Mouse (Mus musculus) limb, embryonic 13.5 days (tissue): Measurements from ENCODE around the gene Nfu1. TPM values are rescaled to one million over a fixed set of nuclear protein-coding genes. Genes with fewer than 3 reads are reported as not detected.
A peak's percentile ranks its signal among the peaks of the same experiment; 100 is the strongest.
"Not testable (repeated sequence)": the region's sequence is repeated elsewhere in the genome, so short reads cannot be mapped to it uniquely, and the experiment has no call there.

ENCODE experiments used
- ATAC-seq: fragments of 200-750 bp; cut with Nextera tagmentation; 2 replicates; pipeline ENCODE4 v1.8.0; 2017; ENCODE audit warnings: low read depth, moderate number of reproducible peaks, moderate TSS enrichment; ENCODE audit not compliant: low FRiP score
- H3K27ac ChIP-seq: fragments of 300-500 bp; sonication (generic); 2 replicates; pipeline ENCODE4 v1.5.1; 2015; ENCODE audit warnings: inconsistent platforms, mild to moderate bottlenecking, moderate library complexity
- H3K27me3 ChIP-seq: fragments of 300-500 bp; sonication (generic); 2 replicates; pipeline ENCODE4 v1.6.1; 2015; ENCODE audit warnings: mild to moderate bottlenecking, inconsistent platforms
- H3K36me3 ChIP-seq: fragments of 300-500 bp; sonication (generic); 2 replicates; pipeline ENCODE4 v1.6.1; 2015; ENCODE audit warnings: inconsistent platforms, mild to moderate bottlenecking, moderate library complexity
- H3K4me1 ChIP-seq: fragments of 300-500 bp; sonication (generic); 2 replicates; pipeline ENCODE4 v1.6.1; 2015; ENCODE audit warnings: inconsistent platforms
- H3K4me2 ChIP-seq: fragments of 300-500 bp; sonication (generic); replicated peaks from 2 replicates; pipeline ENCODE4 v1.6.1; 2015; ENCODE audit warnings: inconsistent platforms, mild to moderate bottlenecking, moderate library complexity
- H3K4me3 ChIP-seq: fragments of 300-500 bp; sonication (generic); 2 replicates; pipeline ENCODE4 v1.5.1; 2015; ENCODE audit warnings: moderate library complexity, mild to moderate bottlenecking, inconsistent platforms
- H3K9ac ChIP-seq: fragments of 300-500 bp; sonication (generic); 2 replicates; pipeline ENCODE4 v1.6.1; 2015; ENCODE audit warnings: mild to moderate bottlenecking, inconsistent platforms
- H3K9me3 ChIP-seq: fragments of 300-500 bp; sonication (generic); 2 replicates; pipeline ENCODE4 v1.6.1; 2016; ENCODE audit warnings: inconsistent platforms
- WGBS: fragments of 180-500 bp; shearing (Covaris S2); methylation state at CpG from one replicate; pipeline ENCODE4 v1.1.7; 2015; 5-methylcytosine and 5-hydroxymethylcytosine counted together
- polyA plus RNA-seq: library from polyadenylated mRNA; unstranded; fragments of >200 nt; fragmentation: Nextera tagmentation; extraction: Ambion mirVana; gene quantifications from 2 replicates; pipeline ENCODE4 v1.2.1, GENCODE M21; 2015

Gene Nfu1
- polyA plus RNA-seq, 1 experiment from 2014 or later = 105 TPM

GRCm38 (mm10) chr6:87048712-87049111, 39.7 kb downstream of the Nfu1 start:
- not testable (repeated sequence) for H3K4me2 ChIP-seq, H3K27me3 ChIP-seq, H3K9me3 ChIP-seq, H3K4me3 ChIP-seq, ATAC-seq, H3K27ac ChIP-seq, H3K9ac ChIP-seq
- Histone ChIP-seq H3K4me1 (peaks cover 12% of the 10 kb centered on the region), H3K36me3 (peaks cover 46% of the 10 kb centered on the region)
- WGBS = 93% methylated on average over 7 of the region's 7 CpGs

GRCm38 (mm10) chr6:87051886-87052425, 42.9 kb downstream of the Nfu1 start:
- no peak for ATAC-seq
- WGBS = 92% methylated on average over 10 of the region's 10 CpGs

GRCm38 (mm10) chr6:87054193-87054592, 45.2 kb downstream of the Nfu1 start:
- Histone ChIP-seq H3K27me3 (no peaks in the 10 kb centered on the region), H3K9ac (no peak overlapping the region), H3K36me3 (peaks cover 81% of the 10 kb centered on the region), H3K4me2 (no peak overlapping the region), H3K4me3 (no peak overlapping the region), H3K4me1 (no peaks in the 10 kb centered on the region), H3K9me3 (no peaks in the 10 kb centered on the region), H3K27ac (no peak overlapping the region)
- WGBS = 94% methylated on average over 8 of the region's 8 CpGs
- no peak for ATAC-seq

More at GRCm38 (mm10) chr6:87051886-87052425, 42.9 kb downstream of the Nfu1 start:
- Histone ChIP-seq H3K4me3 (no peak overlapping the region), H3K27ac (no peak overlapping the region), H3K36me3 (peaks cover 74% of the 10 kb centered on the region), H3K4me1 (no peaks in the 10 kb centered on the region), H3K4me2 (no peak overlapping the region), H3K9ac (no peak overlapping the region), H3K9me3 (no peaks in the 10 kb centered on the region), H3K27me3 (no peaks in the 10 kb centered on the region)

DNA sequence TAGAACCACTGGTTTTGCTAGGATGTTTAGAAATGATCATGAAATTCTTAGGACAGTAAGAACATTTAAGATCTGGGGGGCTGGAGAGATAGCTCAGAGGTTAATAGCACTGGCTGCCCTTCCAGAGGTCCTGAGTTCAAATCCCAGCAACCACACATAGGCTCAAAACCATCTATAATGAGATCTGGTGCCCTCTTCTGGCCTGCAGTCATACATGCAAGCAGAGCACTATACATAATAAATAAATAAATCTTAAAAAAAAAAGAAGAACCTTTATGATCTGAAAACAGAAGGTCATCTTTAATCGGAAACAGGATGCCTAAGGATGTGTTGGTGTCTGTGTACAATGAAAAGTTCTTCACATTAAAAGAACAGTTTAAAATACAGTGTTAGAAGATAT, 50.7 kb downstream of the Nfu1 start:
- Histone ChIP-seq H3K27ac (no peak overlapping the region), H3K4me2 (no peak overlapping the region), H3K9me3 (no peaks in the 10 kb centered on the region), H3K9ac (no peak overlapping the region), H3K4me1 (no peaks in the 10 kb centered on the region), H3K27me3 (no peaks in the 10 kb centered on the region), H3K36me3 (peaks cover 94% of the 10 kb centered on the region), H3K4me3 (no peak overlapping the region)
- WGBS = 98% methylated on average over 1 of the region's 1 CpGs
- no peak for ATAC-seq

DNA sequence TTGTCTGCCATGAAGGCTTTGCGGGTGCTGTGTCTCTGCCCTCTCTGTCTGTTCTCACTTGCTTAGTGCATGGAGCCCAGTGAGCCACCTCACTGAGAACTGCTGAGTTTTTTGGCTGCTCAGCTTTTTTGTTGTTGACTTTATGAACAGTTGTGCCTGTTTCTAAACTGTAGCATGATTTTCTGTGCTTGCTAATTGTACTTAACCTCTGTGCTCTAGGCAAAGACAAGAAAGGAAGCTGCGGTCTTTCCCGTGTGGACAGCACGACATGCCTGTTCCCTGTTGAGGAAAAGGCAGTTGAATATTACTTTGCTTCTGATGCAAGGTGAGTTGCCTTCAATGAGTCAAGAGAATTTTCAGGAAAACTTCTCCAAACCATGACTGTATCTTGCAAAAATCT, 54.5 kb downstream of the Nfu1 start:
- WGBS = 92% methylated on average over 4 of the region's 4 CpGs
- no peak for ATAC-seq
- no peaks in the 10 kb centered on the region for H3K4me1 ChIP-seq
- peaks cover 93% of the 10 kb centered on the region for H3K36me3 ChIP-seq
- H3K4me3 ChIP-seq = no peak overlapping the region
- no peaks in the 10 kb centered on the region for H3K27me3 ChIP-seq
- no peaks in the 10 kb centered on the region for H3K9me3 ChIP-seq
- no peak overlapping the region for H3K9ac ChIP-seq
- no peak overlapping the region for H3K4me2 ChIP-seq
- no peak overlapping the region for H3K27ac ChIP-seq

GRCm38 (mm10) chr6:87068209-87068608, 59.2 kb downstream of the Nfu1 start:
- H3K36me3 ChIP-seq = peaks cover 95% of the 10 kb centered on the region
- ATAC-seq = no peak
- H3K4me1 ChIP-seq = peaks cover 11% of the 10 kb centered on the region; the same call in 1 of the 2 replicates
- H3K4me3 ChIP-seq = no peak overlapping the region
- H3K27ac ChIP-seq = no peak overlapping the region
- H3K9me3 ChIP-seq = no peaks in the 10 kb centered on the region
- no peaks in the 10 kb centered on the region for H3K27me3 ChIP-seq
- H3K9ac ChIP-seq = no peak overlapping the region
- WGBS = 90% methylated on average over 2 of the region's 2 CpGs
- H3K4me2 ChIP-seq = no peak overlapping the region

GRCm38 (mm10) chr6:87069195-87069900, 60.3 kb downstream of the Nfu1 start:
- 85% methylated on average over 7 of the region's 7 CpGs for WGBS
- no peak overlapping the region for H3K4me3 ChIP-seq

GRCm38 (mm10) chr6:87070641-87071040, 61.6 kb downstream of the Nfu1 start:
- H3K9me3 ChIP-seq = no peaks in the 10 kb centered on the region
- no peaks in the 10 kb centered on the region for H3K27me3 ChIP-seq
- peaks cover 11% of the 10 kb centered on the region; the same call in 1 of the 2 replicates for H3K4me1 ChIP-seq
- no peak overlapping the region for H3K4me3 ChIP-seq
- no peak overlapping the region for H3K27ac ChIP-seq
- H3K36me3 ChIP-seq = peaks cover 83% of the 10 kb centered on the region
- no peak overlapping the region for H3K9ac ChIP-seq
- no peak for ATAC-seq
- 89% methylated on average over 4 of the region's 4 CpGs for WGBS
- no peak overlapping the region for H3K4me2 ChIP-seq

More at GRCm38 (mm10) chr6:87069195-87069900, 60.3 kb downstream of the Nfu1 start:
- Histone ChIP-seq H3K27ac (no peak overlapping the region), H3K36me3 (peaks cover 94% of the 10 kb centered on the region), H3K4me1 (peaks cover 11% of the 10 kb centered on the region; the same call in 1 of the 2 replicates), H3K9me3 (no peaks in the 10 kb centered on the region), H3K9ac (no peak overlapping the region), H3K27me3 (no peaks in the 10 kb centered on the region), H3K4me2 (no peak overlapping the region)
- ATAC-seq = no peak

DNA sequence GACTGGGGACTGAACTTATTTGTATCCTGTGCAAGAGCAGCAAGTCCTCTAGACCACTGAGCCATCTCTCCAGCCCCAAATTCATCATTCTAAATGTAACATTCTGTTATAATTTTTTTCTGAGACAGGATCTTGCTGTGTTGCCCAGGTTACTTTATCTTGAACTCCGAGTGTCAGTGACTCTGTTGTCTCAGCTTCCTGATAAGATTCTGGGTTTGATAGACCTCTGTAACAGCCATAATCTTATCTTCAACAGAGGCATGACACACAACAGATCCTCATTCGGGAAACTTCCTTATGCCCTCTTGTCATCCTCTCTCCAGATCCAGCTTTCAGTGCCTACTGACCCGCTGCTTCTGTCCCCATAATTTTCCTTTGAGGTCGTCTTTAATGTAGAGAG, 63.7 kb downstream of the Nfu1 start:
- H3K4me1 ChIP-seq = peaks cover 11% of the 10 kb centered on the region; the same call in 1 of the 2 replicates
- peaks cover 81% of the 10 kb centered on the region for H3K36me3 ChIP-seq
- H3K9ac ChIP-seq = no peak overlapping the region
- no peaks in the 10 kb centered on the region for H3K27me3 ChIP-seq
- no peaks in the 10 kb centered on the region for H3K9me3 ChIP-seq
- no peak for ATAC-seq
- no peak overlapping the region for H3K4me2 ChIP-seq
- 77% methylated on average over 4 of the region's 4 CpGs for WGBS
- no peak overlapping the region for H3K4me3 ChIP-seq
- no peak overlapping the region for H3K27ac ChIP-seq

DNA sequence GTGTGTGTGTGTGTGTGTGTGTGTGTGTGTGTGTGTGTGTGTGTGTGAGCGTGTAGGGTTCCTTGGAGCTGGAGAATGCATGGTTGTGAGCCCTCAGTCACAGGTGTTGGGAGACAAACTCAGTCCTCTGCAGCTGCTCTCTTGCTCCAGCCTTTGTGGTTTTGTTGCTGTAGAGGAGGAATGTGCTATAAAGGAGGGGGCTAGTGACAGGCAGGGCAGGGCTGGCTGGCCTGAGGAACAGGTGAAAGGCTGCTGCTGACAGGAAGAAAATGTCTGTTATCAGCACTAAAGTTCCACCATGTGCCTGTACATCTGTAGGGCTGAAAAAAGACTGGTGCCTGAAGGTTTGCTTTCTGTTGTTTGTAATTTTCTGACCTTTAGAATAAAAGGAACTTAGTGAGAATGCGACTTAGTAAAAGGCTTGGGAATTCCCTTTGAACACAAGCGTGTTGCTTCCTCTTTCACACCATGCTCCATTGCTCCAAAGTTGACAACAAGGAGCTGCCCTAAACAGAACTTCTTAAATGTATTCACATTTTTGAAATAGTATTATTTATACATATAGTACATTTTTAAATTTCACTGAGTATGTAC, 66.2 kb downstream of the Nfu1 start:
- 73% methylated on average over 3 of the region's 3 CpGs for WGBS
- H3K4me2 ChIP-seq = no peak overlapping the region
- H3K9me3 ChIP-seq = no peaks in the 10 kb centered on the region
- H3K27me3 ChIP-seq = no peaks in the 10 kb centered on the region
- no peak overlapping the region for H3K9ac ChIP-seq
- H3K27ac ChIP-seq = no peak overlapping the region
- H3K36me3 ChIP-seq = peaks cover 76% of the 10 kb centered on the region
- no peak overlapping the region for H3K4me3 ChIP-seq
- no peaks in the 10 kb centered on the region for H3K4me1 ChIP-seq
- ATAC-seq = peak; percentile 82
